Mouse (Mus musculus) left cerebral cortex, adult 9 months (tissue): ENCODE data around the gene Vmn1r122.
"Not testable (repeated sequence)": the region's sequence is repeated elsewhere in the genome, so short reads cannot be mapped to it uniquely, and the experiment has no call there.

Experiments used
- DNase-seq, 2 experiments: peaks; one replicate each; pipeline ENCODE4 v3.0.0; 2022; ENCODE audit warnings: low spot score in 2 of 2

Gene Vmn1r122

DNA sequence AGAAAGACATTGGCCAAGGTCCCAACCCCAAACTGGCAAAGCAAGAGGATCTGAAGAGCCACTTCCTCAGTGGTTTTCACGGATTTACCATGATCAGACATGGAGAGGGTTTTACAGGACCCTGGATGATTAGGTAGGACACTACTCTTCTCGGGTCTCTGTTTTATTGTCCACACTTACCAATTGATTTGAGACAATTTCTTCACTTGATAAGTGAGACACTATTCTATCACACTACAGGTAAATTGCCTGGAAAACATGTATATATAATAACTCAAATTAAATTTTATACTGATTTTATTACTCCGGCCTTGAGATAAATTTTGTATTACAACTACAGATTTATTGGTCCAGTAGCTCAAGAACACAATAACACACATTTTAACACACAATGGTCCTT, at the start of gene Vmn1r122:
Gene Vmn1r122, minus strand, starts transcription at position 101 of the 400 bp plus-strand sequence.
- not testable (repeated sequence) for DNase-seq

DNA sequence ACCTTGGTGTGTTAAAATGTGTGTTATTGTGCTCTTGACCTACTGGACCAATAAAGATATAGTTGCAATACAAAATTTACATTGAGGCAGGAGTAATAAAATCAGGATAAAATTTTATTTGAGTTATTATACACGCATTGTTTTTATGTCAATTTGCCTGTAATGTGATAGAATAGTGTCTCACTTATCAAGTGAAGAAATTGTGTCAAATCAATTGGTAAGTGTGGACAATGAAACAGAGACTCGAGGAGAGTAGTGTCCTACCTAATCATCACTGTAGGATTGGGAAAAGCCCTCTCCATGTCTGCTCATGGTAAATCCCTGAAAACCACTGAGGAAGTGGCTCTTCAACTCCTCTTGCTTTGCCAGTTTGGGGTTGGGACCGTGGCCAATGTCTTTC, 28.0 kb upstream of the Vmn1r122 start, which contains the start of gene Vmn1r123:
Gene Vmn1r123, plus strand, starts transcription at position 301 of the 400 bp plus-strand sequence.
- DNase-seq, result not testable (repeated sequence)

GRCm38 (mm10) chr7:21098413-21098812, 35.5 kb downstream of the Vmn1r122 start, which contains the start of gene Vmn1r121:
Gene Vmn1r121 (minus strand): TSS chr7:21098513.
- DNase-seq, result not testable (repeated sequence)
